Comparison of ENCODE assay signal across 12 mouse cellular contexts in genomic region chr4:150472751-150473436, GRCm38 (mm10).
DNase-seq lines count a peak whose midpoint lies in the region; ATAC-seq and TF ChIP-seq lines count a peak whose summit lies in the region.
"Had no signal": no experiment of that assay in that cellular context is flagged by ENCODE, and none has a peak within 500 bp of the region (broad histone marks: within the 10 kb centered on the region; RNA-seq: fewer than 3 reads in every experiment).

No protein-coding gene starts in this region.

- WGBS in hindbrain, embryonic 12.5 days, result 20% methylated on average over 10 of the region's 10 CpGs
- WGBS in hindbrain, embryonic 16.5 days, result 12% methylated on average over 10 of the region's 10 CpGs
- WGBS in embryonic facial prominence, embryonic 10.5 days, result 61% methylated on average over 10 of the region's 10 CpGs

- H3K4me1 ChIP-seq in hindbrain, embryonic 12.5 days, result peaks cover 13% of the 10 kb centered on the region
- peaks cover 5% of the 10 kb centered on the region for H3K4me1 ChIP-seq in hindbrain, embryonic 16.5 days (ENCODE audit: control insufficient read depth, insufficient read depth, low read depth, low read length)
- H3K4me1 ChIP-seq in MEL (ENCODE audit: control insufficient read depth in 1 of 2, insufficient read depth in 2 of 2, low read length in 2 of 2), result peaks cover 17 to 34% of the 10 kb centered on the region in 2 experiments
- H3K4me1 ChIP-seq in bone marrow macrophage, adult 2 months (ENCODE audit: control insufficient read depth, insufficient read depth, low read length), result peaks cover 29% of the 10 kb centered on the region
- peaks cover 10% of the 10 kb centered on the region for H3K4me1 ChIP-seq in embryonic facial prominence, embryonic 10.5 days

- no peak overlapping the region for H3K4me3 ChIP-seq in hindbrain, embryonic 12.5 days
- H3K4me3 ChIP-seq in hindbrain, embryonic 16.5 days (ENCODE audit: low read length), result no peak overlapping the region
- H3K4me3 ChIP-seq in MEL (ENCODE audit: control insufficient read depth in 1 of 2, insufficient read depth in 1 of 2, low read depth in 2 of 2, low read length in 2 of 2), result no peak overlapping the region
- H3K4me3 ChIP-seq in bone marrow macrophage, adult 2 months (ENCODE audit: insufficient read depth, low read length), result no peak overlapping the region
- H3K4me3 ChIP-seq in embryonic facial prominence, embryonic 10.5 days, result no peak overlapping the region
- H3K4me3 ChIP-seq: kidney, embryonic 15.5 days; limb, embryonic 13.5 days had no signal

- no peaks in the 10 kb centered on the region for H3K27me3 ChIP-seq in hindbrain, embryonic 12.5 days
- no peaks in the 10 kb centered on the region for H3K27me3 ChIP-seq in hindbrain, embryonic 16.5 days (replicated peaks; ENCODE audit: control insufficient read depth, insufficient read depth, low read length)
- H3K27me3 ChIP-seq in MEL (ENCODE audit: control insufficient read depth in 1 of 2, insufficient read depth in 2 of 2, low read length in 2 of 2), result no peaks in the 10 kb centered on the region
- no peaks in the 10 kb centered on the region for H3K27me3 ChIP-seq in embryonic facial prominence, embryonic 10.5 days (replicated peaks; ENCODE audit: low read depth, poor library complexity, severe bottlenecking)
- H3K27me3 ChIP-seq: kidney, embryonic 15.5 days; limb, embryonic 13.5 days; Patski had no signal

- TF ChIP-seq RAD21 in MEL (IDR thresholded peaks at IDR 0.05; ENCODE audit: low read depth, low read length), result no peak

- peak; percentile 91 for DNase-seq in MEL (ENCODE audit: low read depth, low spot score)
- DNase-seq in cerebellum, adult 9-11 months, result no peak
- DNase-seq in urinary bladder, adult 18-20 months (ENCODE audit: low spot score in 2 of 2), result no peak
- DNase-seq in embryonic facial prominence, embryonic 10.5 days (ENCODE audit: low spot score), result no peak
- DNase-seq: cerebellum, postnatal 10 days had no signal

- no peak overlapping the region for H3K4me2 ChIP-seq in hindbrain, embryonic 12.5 days (replicated peaks)
- no peak overlapping the region for H3K4me2 ChIP-seq in hindbrain, embryonic 16.5 days (ENCODE audit: low read length)
- H3K4me2 ChIP-seq: kidney, embryonic 15.5 days; limb, embryonic 13.5 days had no signal

- H3K9ac ChIP-seq in hindbrain, embryonic 12.5 days, result no peak overlapping the region
- H3K9ac ChIP-seq in hindbrain, embryonic 16.5 days (ENCODE audit: low read depth, low read length), result no peak overlapping the region
- peak overlapping the region; percentile 22; the same call in 1 of the 2 replicates for H3K9ac ChIP-seq in MEL (ENCODE audit: control insufficient read depth, low read depth, low read length, poor library complexity, severe bottlenecking)
- H3K9ac ChIP-seq: kidney, embryonic 15.5 days; limb, embryonic 13.5 days had no signal

- ATAC-seq in hindbrain, embryonic 12.5 days (ENCODE audit: low FRiP score), result no peak
- ATAC-seq in hindbrain, embryonic 16.5 days, result no peak
- ATAC-seq in megakaryocyte progenitor cell, adult 5-6 weeks (replicated peaks; ENCODE audit: poor library complexity), result peak; percentile 81
- ATAC-seq: Patski had no signal

- peaks cover 18% of the 10 kb centered on the region for H3K36me3 ChIP-seq in hindbrain, embryonic 12.5 days
- peaks cover 6% of the 10 kb centered on the region for H3K36me3 ChIP-seq in hindbrain, embryonic 16.5 days (ENCODE audit: control insufficient read depth, insufficient read depth, low read length)
- H3K36me3 ChIP-seq in MEL (ENCODE audit: control insufficient read depth in 1 of 2, insufficient read depth in 2 of 2, low read length in 2 of 2), result peaks cover 0 to 34% of the 10 kb centered on the region in 2 experiments; a peak in 3 of 4 replicates
- H3K36me3 ChIP-seq in embryonic facial prominence, embryonic 10.5 days (replicated peaks), result peaks cover 80% of the 10 kb centered on the region

- 0 out of 2 replicates have a peak overlapping the region, but pooled peaks have one; percentile 17 for H3K27ac ChIP-seq in hindbrain, embryonic 12.5 days
- no peak overlapping the region for H3K27ac ChIP-seq in hindbrain, embryonic 16.5 days (ENCODE audit: low read depth, low read length)
- H3K27ac ChIP-seq in MEL (ENCODE audit: control insufficient read depth, low read depth, low read length), result peak overlapping the region; percentile 80
- peak overlapping the region; percentile 44 for H3K27ac ChIP-seq in bone marrow macrophage, adult 2 months (ENCODE audit: insufficient read depth, low read depth, low read length)
- H3K27ac ChIP-seq in embryonic facial prominence, embryonic 10.5 days (replicated peaks), result no peak overlapping the region
- H3K27ac ChIP-seq: kidney, embryonic 15.5 days; limb, embryonic 13.5 days had no signal

- TF ChIP-seq EP300 in MEL (IDR thresholded peaks at IDR 0.05; ENCODE audit: low read depth in 1 of 2, low read length in 2 of 2), result peak; percentile 89 to 95

- TF ChIP-seq CTCF in MEL (IDR thresholded peaks at IDR 0.05 in 2 of 3, conservative IDR thresholded peaks at IDR 0.05 in 1 of 3; ENCODE audit: control insufficient read depth in 1 of 3, insufficient read depth in 1 of 3, low read depth in 2 of 3, low read length in 3 of 3, poor library complexity in 1 of 3, severe bottlenecking in 1 of 3), result no peak
- no peak for TF ChIP-seq CTCF in bone marrow macrophage, adult 2 months (IDR thresholded peaks at IDR 0.05; ENCODE audit: low read depth, low read length)

- 0 out of 2 replicates have a peak, but pooled peaks cover 1% of the 10 kb centered on the region for H3K79me2 ChIP-seq in MEL (ENCODE audit: control insufficient read depth, insufficient read depth, low read length, poor library complexity)

- H3K9me3 ChIP-seq in hindbrain, embryonic 12.5 days (replicated peaks), result no peaks in the 10 kb centered on the region
- H3K9me3 ChIP-seq in hindbrain, embryonic 16.5 days (ENCODE audit: control insufficient read depth, low read length), result no peaks in the 10 kb centered on the region
- H3K9me3 ChIP-seq in MEL (replicated peaks; ENCODE audit: insufficient read depth, low read length), result no peaks in the 10 kb centered on the region
- no peaks in the 10 kb centered on the region for H3K9me3 ChIP-seq in embryonic facial prominence, embryonic 10.5 days
- H3K9me3 ChIP-seq: kidney, embryonic 15.5 days; limb, embryonic 13.5 days had no signal

- no peak for TF ChIP-seq POLR2A in MEL (IDR thresholded peaks at IDR 0.05; ENCODE audit: control insufficient read depth in 1 of 2, insufficient read depth in 1 of 2, low read depth in 1 of 2, low read length in 2 of 2, poor library complexity in 1 of 2)
- no peak for TF ChIP-seq POLR2A in bone marrow macrophage, adult 2 months (IDR thresholded peaks at IDR 0.05; ENCODE audit: borderline replicate concordance, low read depth, low read length)

TF ChIP-seq in MEL, 35 proteins besides CTCF, POLR2A, EP300 and RAD21 (continues in another document):
- TF ChIP-seq MYC (IDR thresholded peaks at IDR 0.05; ENCODE audit: low read depth, low read length), result peak; percentile 90
- peak; percentile 85 for TF ChIP-seq TCF12 (IDR thresholded peaks at IDR 0.05; ENCODE audit: low read depth, low read length)
- 0 out of 2 replicates have a peak, but pooled peaks have one; percentile 32 for TF ChIP-seq MEF2A (IDR thresholded peaks at IDR 0.05; ENCODE audit: extremely low read depth, insufficient replicate concordance, low read depth, low read length, poor library complexity, severe bottlenecking)
- TF ChIP-seq POLR2AphosphoS5 (IDR thresholded peaks at IDR 0.05; ENCODE audit: borderline replicate concordance, low read depth, low read length), result no peak
- TF ChIP-seq MAFK (IDR thresholded peaks at IDR 0.05; ENCODE audit: borderline replicate concordance, low read depth, low read length), result no peak
- peak; percentile 80; the same call in 1 of the 2 replicates for TF ChIP-seq MXI1 (IDR thresholded peaks at IDR 0.05; ENCODE audit: low read depth, low read length)
- no peak for TF ChIP-seq GABPA (IDR thresholded peaks at IDR 0.05; ENCODE audit: low read depth, low read length)
- TF ChIP-seq USF2 (IDR thresholded peaks at IDR 0.05; ENCODE audit: borderline replicate concordance in 1 of 2, insufficient read depth in 1 of 2, low read depth in 1 of 2, low read length in 2 of 2), result no peak
- 0 out of 2 replicates have a peak, but pooled peaks have one; percentile 41 for TF ChIP-seq ZNF384 (IDR thresholded peaks at IDR 0.05; ENCODE audit: low read depth, low read length)
- peak; percentile 85 for TF ChIP-seq SIN3A (IDR thresholded peaks at IDR 0.05; ENCODE audit: low read length)
- no peak; the same call in 1 of the 2 replicates for TF ChIP-seq NELFE (IDR thresholded peaks at IDR 0.05; ENCODE audit: low read depth, low read length)
- no peak for TF ChIP-seq MYB (IDR thresholded peaks at IDR 0.05; ENCODE audit: low read depth, low read length)
- TF ChIP-seq E2F4 (IDR thresholded peaks at IDR 0.05; ENCODE audit: borderline replicate concordance, low read depth, low read length), result no peak
- no peak for TF ChIP-seq SMC3 (IDR thresholded peaks at IDR 0.05; ENCODE audit: low read depth, low read length)
- peak; percentile 86 for TF ChIP-seq TAL1 (IDR thresholded peaks at IDR 0.05; ENCODE audit: low read length)
- TF ChIP-seq BHLHE40 (IDR thresholded peaks at IDR 0.05; ENCODE audit: borderline replicate concordance, low read depth, low read length), result peak; percentile 91
- peak; percentile 29 for TF ChIP-seq CHD2 (IDR thresholded peaks at IDR 0.05; ENCODE audit: low read length)
- TF ChIP-seq ETS1 (IDR thresholded peaks at IDR 0.05; ENCODE audit: low read depth, low read length), result peak; percentile 89
- TF ChIP-seq KAT2A (conservative IDR thresholded peaks at IDR 0.05; ENCODE audit: low read depth, low read length), result no peak
- TF ChIP-seq UBTF (IDR thresholded peaks at IDR 0.05; ENCODE audit: borderline replicate concordance, insufficient read depth, low read depth, low read length), result 0 out of 2 replicates have a peak, but pooled peaks have one; percentile 83
- TF ChIP-seq ELF1 (IDR thresholded peaks at IDR 0.05; ENCODE audit: low read depth, low read length), result no peak
- TF ChIP-seq MAX (IDR thresholded peaks at IDR 0.05; ENCODE audit: low read length), result peak; percentile 61
- TF ChIP-seq GATA1 (IDR thresholded peaks at IDR 0.05; ENCODE audit: low read depth, low read length), result peak; percentile 76
- no peak for TF ChIP-seq MAZ (IDR thresholded peaks at IDR 0.05; ENCODE audit: low read depth, low read length)
- no peak for TF ChIP-seq JUND (IDR thresholded peaks at IDR 0.05; ENCODE audit: low read depth, low read length)
- TF ChIP-seq CHD1 (IDR thresholded peaks at IDR 0.05; ENCODE audit: low read depth, low read length), result no peak
- peak; percentile 92 for TF ChIP-seq RCOR1 (IDR thresholded peaks at IDR 0.05; ENCODE audit: low read depth, low read length)
- TF ChIP-seq POLR2AphosphoS2 (IDR thresholded peaks at IDR 0.05; ENCODE audit: low read length), result no peak
- TF ChIP-seq TBP (IDR thresholded peaks at IDR 0.05; ENCODE audit: low read depth, low read length), result peak; percentile 39; the same call in 1 of the 2 replicates
- no peak for TF ChIP-seq ZC3H11A (IDR thresholded peaks at IDR 0.05; ENCODE audit: low read depth, low read length)

Comparison
In these comparisons a context has a peak if more than half of its experiments do, and no peak if none do; other contexts are left out.
1. H3K27ac ChIP-seq: peak in hindbrain, embryonic 12.5 days (single experiment), MEL (single experiment) and bone marrow macrophage, adult 2 months (single experiment); none in hindbrain, embryonic 16.5 days (single experiment) and embryonic facial prominence, embryonic 10.5 days (single experiment).